Mouse (Mus musculus) ES-Bruce4 (cell line): ENCODE data around the gene Tnfrsf18. TPM values are rescaled to one million over a fixed set of nuclear protein-coding genes. Genes with fewer than 3 reads are reported as not detected.

Source experiments
- H3K27ac ChIP-seq: 2 replicates; pipeline ENCODE4 v1.5.1; 2012; ENCODE audit warnings: low read length, inconsistent platforms; ENCODE audit not compliant: insufficient read depth
- H3K27me3 ChIP-seq: 2 replicates; pipeline ENCODE4 v1.6.1; 2012; ENCODE audit warnings: mild to moderate bottlenecking, low read length, inconsistent platforms; ENCODE audit not compliant: control insufficient read depth, poor library complexity, insufficient read depth, severe bottlenecking
- H3K36me3 ChIP-seq: 2 replicates; pipeline ENCODE4 v1.6.1; 2012; ENCODE audit warnings: inconsistent platforms, mild to moderate bottlenecking, low read length, moderate library complexity; ENCODE audit not compliant: control insufficient read depth, poor library complexity, insufficient read depth, severe bottlenecking
- H3K4me1 ChIP-seq: one replicate; pipeline ENCODE4 v1.8.1; 2011; ENCODE audit warnings: low read length; ENCODE audit not compliant: control insufficient read depth, insufficient read depth
- H3K4me3 ChIP-seq: 2 replicates; pipeline ENCODE4 v1.5.1; 2011; ENCODE audit warnings: low read depth, mild to moderate bottlenecking, low read length
- H3K9ac ChIP-seq: 2 replicates; pipeline ENCODE4 v1.6.1; 2012; ENCODE audit warnings: low read depth, mild to moderate bottlenecking, inconsistent platforms; ENCODE audit not compliant: poor library complexity, severe bottlenecking
- H3K9me3 ChIP-seq: replicated peaks from 2 replicates; pipeline ENCODE4 v1.6.1; 2012; ENCODE audit warnings: mild to moderate bottlenecking, low read length, inconsistent platforms; ENCODE audit not compliant: control insufficient read depth, poor library complexity, insufficient read depth, severe bottlenecking
- CTCF ChIP-seq: IDR thresholded peaks from one replicate; pipeline ENCODE4 v1.8.1; 2011; ENCODE audit warnings: low read depth, low read length
- EP300 ChIP-seq: IDR thresholded peaks from 2 replicates; pipeline ENCODE4 v1.6.1; 2011; ENCODE audit warnings: low read depth, low read length; ENCODE audit not compliant: insufficient read depth
- POLR2A ChIP-seq: IDR thresholded peaks from one replicate; pipeline ENCODE4 v1.8.1; 2011; ENCODE audit warnings: low read length; ENCODE audit not compliant: insufficient read depth
- polyA plus RNA-seq: library from polyadenylated mRNA; stranded (reverse); fragments of >200 nt; gene quantifications from 2 replicates; pipeline ENCODE4 v1.2.4, GENCODE M21; 2011; ENCODE audit warnings: low read depth; ENCODE audit not compliant: missing spikeins, insufficient read depth, insufficient read length

Gene Tnfrsf18
- polyA plus RNA-seq, 1 experiment, result not detected

DNA sequence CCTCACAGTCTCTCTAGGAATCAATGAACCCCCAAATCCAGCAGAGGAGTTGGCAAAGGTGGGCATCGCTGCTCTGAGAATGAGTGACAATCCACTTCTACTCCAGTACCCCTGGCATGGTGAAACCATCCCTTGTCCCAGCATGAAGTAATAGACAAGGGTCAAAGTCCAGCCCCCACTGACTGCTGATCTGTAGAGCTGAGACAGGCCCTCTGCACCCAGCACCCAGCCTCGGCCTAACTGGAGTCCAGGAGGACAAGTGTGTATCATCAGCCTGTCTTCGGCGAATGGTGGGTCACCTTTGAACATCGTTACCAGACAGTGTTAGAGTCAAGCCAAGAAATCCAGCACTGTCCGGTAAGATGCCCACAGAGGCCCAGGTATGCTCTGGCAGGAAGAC is 28.6 kb downstream of the Tnfrsf18 start:
- H3K27ac ChIP-seq, result no peak overlapping the region
- H3K4me3 ChIP-seq, result no peak overlapping the region
- H3K36me3 ChIP-seq, result no peaks in the 10 kb centered on the region
- H3K9ac ChIP-seq, result no peak overlapping the region
- H3K9me3 ChIP-seq, result no peaks in the 10 kb centered on the region
- no peaks in the 10 kb centered on the region for H3K27me3 ChIP-seq
- no peaks in the 10 kb centered on the region for H3K4me1 ChIP-seq
- TF ChIP-seq EP300, result no peak
- no peak for TF ChIP-seq CTCF
- TF ChIP-seq POLR2A, result no peak

DNA sequence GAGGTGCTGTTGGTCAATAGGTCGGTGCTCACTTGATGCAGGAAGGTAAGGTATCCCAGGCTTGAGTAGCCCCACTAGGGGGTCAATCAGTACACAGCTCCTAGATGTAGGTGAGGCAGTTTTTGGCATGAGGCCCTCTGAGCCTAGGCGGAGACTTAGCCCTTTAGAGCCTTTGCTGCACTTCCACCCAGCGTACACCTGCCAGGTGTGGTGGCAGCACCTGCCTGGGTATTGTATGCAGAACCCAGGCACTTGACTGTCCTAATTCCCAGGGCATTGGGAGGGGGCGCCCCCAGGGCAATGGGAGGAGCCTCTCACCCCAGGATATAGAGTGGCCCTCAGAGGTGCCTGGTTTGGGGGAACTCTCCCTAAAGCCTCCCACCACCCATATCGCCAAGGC is 29.2 kb downstream of the Tnfrsf18 start:
- Histone ChIP-seq H3K27me3 (no peaks in the 10 kb centered on the region), H3K4me3 (no peak overlapping the region), H3K9me3 (no peaks in the 10 kb centered on the region), H3K9ac (no peak overlapping the region), H3K4me1 (no peaks in the 10 kb centered on the region), H3K27ac (no peak overlapping the region), H3K36me3 (no peaks in the 10 kb centered on the region)
- TF ChIP-seq CTCF (no peak), POLR2A (no peak), EP300 (no peak)

DNA sequence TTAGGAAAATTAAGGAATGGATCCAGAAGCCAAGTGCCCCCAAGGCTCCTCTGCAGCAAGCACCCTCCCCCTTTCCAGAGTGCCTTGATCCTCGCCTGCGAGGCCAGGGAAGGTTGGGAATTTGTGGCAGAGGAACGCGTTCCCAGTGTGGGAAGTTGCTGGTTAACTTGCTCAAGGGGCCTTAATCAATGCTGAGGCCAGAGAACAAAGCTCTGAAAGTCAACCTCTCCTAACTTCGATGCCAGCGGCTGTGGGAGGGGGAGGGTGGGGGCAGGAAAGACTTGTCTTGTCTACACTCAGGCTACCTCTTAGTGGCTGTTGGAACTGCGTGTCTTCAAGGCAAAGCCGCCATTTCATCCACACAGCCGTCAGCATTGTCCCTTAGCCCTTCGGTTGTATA is 31.7 kb downstream of the Tnfrsf18 start:
- Histone ChIP-seq H3K9me3 (no peaks in the 10 kb centered on the region), H3K4me3 (peak overlapping the region; percentile 22)

DNA sequence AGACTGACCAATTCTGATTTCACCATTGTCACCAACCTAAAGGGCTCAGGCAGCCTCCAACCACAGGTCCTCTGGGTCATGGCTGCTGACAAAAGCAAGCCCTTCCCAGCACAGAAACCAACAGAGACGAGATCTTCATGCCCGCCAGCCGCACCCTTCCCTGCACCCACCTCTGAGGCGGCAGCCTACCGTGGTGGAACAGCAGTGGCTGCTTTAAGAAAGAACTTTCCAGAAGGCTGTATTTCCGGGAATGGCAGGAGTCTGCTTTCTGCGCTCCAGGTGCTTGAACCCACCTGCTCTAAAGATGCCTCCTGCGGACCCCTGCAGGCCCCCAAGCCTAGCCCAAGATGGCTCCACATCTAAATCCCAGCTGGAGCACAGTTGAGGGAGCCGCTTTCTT is 32.9 kb downstream of the Tnfrsf18 start:
- Histone ChIP-seq H3K9ac (peak overlapping the region; percentile 50), H3K27ac (peak overlapping the region; percentile 82), H3K4me3 (peak overlapping the region; percentile 70), H3K27me3 (no peaks in the 10 kb centered on the region), H3K4me1 (peaks cover 3% of the 10 kb centered on the region), H3K9me3 (no peaks in the 10 kb centered on the region), H3K36me3 (no peaks in the 10 kb centered on the region)
- no peak for TF ChIP-seq CTCF
- no peak for TF ChIP-seq POLR2A
- no peak for TF ChIP-seq EP300

More for the DNA sequence above, 31.7 kb downstream of the Tnfrsf18 start:
- H3K4me1 ChIP-seq, result no peaks in the 10 kb centered on the region
- H3K9ac ChIP-seq, result no peak overlapping the region
- no peak for TF ChIP-seq EP300
- TF ChIP-seq CTCF, result no peak
- TF ChIP-seq POLR2A, result no peak
- no peaks in the 10 kb centered on the region for H3K36me3 ChIP-seq
- H3K27me3 ChIP-seq, result no peaks in the 10 kb centered on the region
- no peak overlapping the region for H3K27ac ChIP-seq

DNA sequence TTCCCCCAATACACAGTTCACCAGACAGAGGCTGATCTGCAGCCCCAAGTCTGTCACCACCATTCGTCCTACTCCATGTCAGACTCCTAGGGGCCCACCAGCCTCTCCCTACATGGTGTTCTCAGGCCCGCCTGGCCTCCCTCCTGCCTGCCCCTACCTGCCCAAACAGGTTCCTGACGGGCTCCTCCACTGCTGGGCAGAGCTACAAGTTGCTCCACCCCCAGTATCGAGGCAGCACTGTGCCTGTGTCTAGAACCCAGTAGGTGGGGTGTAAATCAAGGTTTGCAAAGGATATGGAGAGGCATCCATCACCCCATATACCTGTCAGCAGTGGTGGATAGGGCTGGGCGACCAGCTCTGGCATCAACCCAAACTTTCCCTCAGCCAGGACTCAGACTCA is 33.3 kb downstream of the Tnfrsf18 start, which contains the start of gene Ttll10:
Gene Ttll10 (minus strand): TSS at position 154 of the 400 bp plus-strand sequence.
- Histone ChIP-seq H3K36me3 (no peaks in the 10 kb centered on the region), H3K27me3 (no peaks in the 10 kb centered on the region), H3K4me1 (peaks cover 4% of the 10 kb centered on the region), H3K9me3 (no peaks in the 10 kb centered on the region), H3K27ac (peak within 1 kb of the TSS; percentile 82), H3K9ac (peak within 1 kb of the TSS; percentile 50), H3K4me3 (peak within 1 kb of the TSS; percentile 70)
- TF ChIP-seq POLR2A (no peak), EP300 (no peak), CTCF (no peak)

DNA sequence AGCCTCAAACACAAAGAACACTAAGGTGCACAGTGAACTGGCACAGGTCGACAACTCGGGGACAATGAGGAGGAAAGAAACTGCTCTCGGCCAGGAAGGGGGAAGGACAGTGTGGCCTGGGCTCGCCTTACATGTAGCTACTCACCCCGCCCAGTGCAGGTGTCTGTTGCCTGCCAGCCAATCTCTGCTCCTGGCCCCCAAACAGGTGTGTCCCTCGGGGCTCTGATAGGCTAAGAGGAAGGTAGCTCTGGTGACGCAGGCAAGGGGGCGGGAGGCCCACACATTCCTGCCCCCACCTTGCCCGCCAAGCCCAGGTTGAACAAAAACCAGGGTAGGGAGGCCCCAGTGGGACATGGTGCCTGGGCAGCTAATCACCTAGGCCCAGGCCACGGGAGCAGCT is 33.7 kb downstream of the Tnfrsf18 start:
- Histone ChIP-seq H3K4me3 (peak overlapping the region; percentile 70), H3K36me3 (no peaks in the 10 kb centered on the region), H3K9me3 (no peaks in the 10 kb centered on the region), H3K27ac (peak overlapping the region; percentile 82), H3K27me3 (no peaks in the 10 kb centered on the region), H3K9ac (peak overlapping the region; percentile 50), H3K4me1 (peaks cover 4% of the 10 kb centered on the region)
- 0 out of 2 replicates have a peak, but pooled peaks have one; percentile 25 for TF ChIP-seq EP300
- TF ChIP-seq POLR2A, result peak; percentile 93
- no peak for TF ChIP-seq CTCF
